Mouse (Mus musculus) bone marrow macrophage, adult 2 months (primary cell): ENCODE measurements around the gene Ablim1. TPM values are rescaled to one million over a fixed set of nuclear protein-coding genes. Genes with fewer than 3 reads are reported as not detected.

Experiments
- H3K27ac ChIP-seq: 2 replicates; pipeline ENCODE4 v1.5.1; 2012; ENCODE audit warnings: low read depth, low read length; ENCODE audit not compliant: insufficient read depth
- H3K4me1 ChIP-seq: 2 replicates; pipeline ENCODE4 v1.6.1; 2012; ENCODE audit warnings: low read length; ENCODE audit not compliant: control insufficient read depth, insufficient read depth
- H3K4me3 ChIP-seq: 2 replicates; pipeline ENCODE4 v1.5.1; 2012; ENCODE audit warnings: mild to moderate bottlenecking, low read length, moderate library complexity; ENCODE audit not compliant: insufficient read depth
- CTCF ChIP-seq: IDR thresholded peaks from 2 replicates; pipeline ENCODE4 v1.5.1; 2012; ENCODE audit warnings: low read depth, mild to moderate bottlenecking, low read length, moderate library complexity
- POLR2A ChIP-seq: IDR thresholded peaks from 2 replicates; pipeline ENCODE4 v1.6.1; 2012; ENCODE audit warnings: mild to moderate bottlenecking, low read depth, low read length, borderline replicate concordance
- polyA plus RNA-seq: library from polyadenylated mRNA; stranded (reverse); fragments of >200 nt; gene quantifications from 2 replicates; pipeline ENCODE4 v1.2.4, GENCODE M21; 2012; ENCODE audit not compliant: missing spikeins, insufficient read depth, insufficient read length

Gene Ablim1
- polyA plus RNA-seq, 1 experiment: 0.25 TPM

GRCm38 (mm10) chr19:57105156-57105555 lies 209.6 kb downstream of the Ablim1 start:
- Histone ChIP-seq H3K4me3 (no peak overlapping the region), H3K4me1 (no peaks in the 10 kb centered on the region), H3K27ac (no peak overlapping the region)
- TF ChIP-seq POLR2A: no peak
- no peak for TF ChIP-seq CTCF

- Histone ChIP-seq H3K4me3 (no peak overlapping the region), H3K27ac (no peak overlapping the region), H3K4me1 (no peaks in the 10 kb centered on the region)
- no peak for TF ChIP-seq POLR2A
- TF ChIP-seq CTCF: no peak
These were observed 210.5 kb downstream of the Ablim1 start for GRCm38 (mm10) chr19:57104171-57104748.

GRCm38 (mm10) chr19:57103360-57103958 lies 211.3 kb downstream of the Ablim1 start:
- Histone ChIP-seq H3K4me3 (no peak overlapping the region), H3K4me1 (no peaks in the 10 kb centered on the region), H3K27ac (no peak overlapping the region)
- TF ChIP-seq CTCF (no peak), POLR2A (no peak)

GRCm38 (mm10) chr19:57101986-57102385 lies 212.7 kb downstream of the Ablim1 start:
- no peak overlapping the region for H3K27ac ChIP-seq
- no peak for TF ChIP-seq POLR2A
- no peak for TF ChIP-seq CTCF
- no peaks in the 10 kb centered on the region for H3K4me1 ChIP-seq
- H3K4me3 ChIP-seq: no peak overlapping the region

- no peak overlapping the region for H3K27ac ChIP-seq
- no peak overlapping the region for H3K4me3 ChIP-seq
- TF ChIP-seq CTCF (no peak), POLR2A (no peak)
- no peaks in the 10 kb centered on the region for H3K4me1 ChIP-seq
These were observed 213.8 kb downstream of the Ablim1 start for GRCm38 (mm10) chr19:57100753-57101446.

- H3K27ac ChIP-seq: no peak overlapping the region
- H3K4me1 ChIP-seq: no peaks in the 10 kb centered on the region
- no peak overlapping the region for H3K4me3 ChIP-seq
- TF ChIP-seq POLR2A: no peak
- TF ChIP-seq CTCF: no peak
These were observed 214.7 kb downstream of the Ablim1 start for GRCm38 (mm10) chr19:57099986-57100385.

- TF ChIP-seq CTCF: no peak
- no peak for TF ChIP-seq POLR2A
- H3K4me3 ChIP-seq: no peak overlapping the region
- no peak overlapping the region for H3K27ac ChIP-seq
- H3K4me1 ChIP-seq: no peaks in the 10 kb centered on the region
These were observed 215.7 kb downstream of the Ablim1 start for GRCm38 (mm10) chr19:57099094-57099357.

- Histone ChIP-seq H3K4me3 (no peak overlapping the region), H3K27ac (no peak overlapping the region), H3K4me1 (no peaks in the 10 kb centered on the region)
- no peak for TF ChIP-seq POLR2A
These were observed 216.3 kb downstream of the Ablim1 start for GRCm38 (mm10) chr19:57098241-57099093.

- no peak for TF ChIP-seq POLR2A
- TF ChIP-seq CTCF: no peak
- H3K4me1 ChIP-seq: no peaks in the 10 kb centered on the region
- H3K27ac ChIP-seq: no peak overlapping the region
- H3K4me3 ChIP-seq: no peak overlapping the region
These were observed 219.4 kb downstream of the Ablim1 start for GRCm38 (mm10) chr19:57095340-57095739.

- no peaks in the 10 kb centered on the region for H3K4me1 ChIP-seq
- no peak overlapping the region for H3K27ac ChIP-seq
- H3K4me3 ChIP-seq: no peak overlapping the region
- TF ChIP-seq CTCF: no peak
- no peak for TF ChIP-seq POLR2A
These were observed 221.1 kb downstream of the Ablim1 start for GRCm38 (mm10) chr19:57093698-57094004.
